Mouse (Mus musculus) ES-Bruce4 (cell line): ENCODE measurements around the gene Cenpa.

Source experiments
- CTCF ChIP-seq: IDR thresholded peaks from one replicate; pipeline ENCODE4 v1.8.1; 2011; ENCODE audit warnings: low read depth, low read length
- EP300 ChIP-seq: IDR thresholded peaks from 2 replicates; pipeline ENCODE4 v1.6.1; 2011; ENCODE audit warnings: low read depth, low read length; ENCODE audit not compliant: insufficient read depth
- POLR2A ChIP-seq: IDR thresholded peaks from one replicate; pipeline ENCODE4 v1.8.1; 2011; ENCODE audit warnings: low read length; ENCODE audit not compliant: insufficient read depth

- TF ChIP-seq CTCF (no peak), EP300 (no peak), POLR2A (no peak)
These were observed 33.9 kb downstream of the Cenpa start for GRCm38 (mm10) chr5:30700361-30701000.
